Mouse (Mus musculus) brown adipose tissue, adult 24 weeks (tissue): ENCODE measurements around the gene Irgm2. TPM values are rescaled to one million over a fixed set of nuclear protein-coding genes. Genes with fewer than 3 reads are reported as not detected.

Experiments
- H3K27ac ChIP-seq: fragments of 200-500 bp; replicated peaks from 2 replicates; pipeline ENCODE4 v1.5.1; 2012; ENCODE audit warnings: low read depth, mild to moderate bottlenecking, low read length
- H3K4me1 ChIP-seq: fragments of 200-500 bp; 2 replicates; pipeline ENCODE4 v1.6.1; 2012; ENCODE audit warnings: low read length, mixed read lengths; ENCODE audit not compliant: control insufficient read depth, insufficient read depth, insufficient read length
- H3K4me3 ChIP-seq: fragments of 200-500 bp; 2 replicates; pipeline ENCODE4 v1.5.1; 2012; ENCODE audit warnings: low read depth, mild to moderate bottlenecking, low read length, moderate library complexity; ENCODE audit not compliant: insufficient read depth
- polyA plus RNA-seq: library from polyadenylated mRNA; stranded (reverse); fragments of >200 nt; gene quantifications from 2 replicates; pipeline ENCODE4 v1.2.4, GENCODE M21; 2012; ENCODE audit not compliant: missing spikeins, insufficient read depth, insufficient read length

Gene Irgm2
- polyA plus RNA-seq, 1 experiment = 7.5 TPM

DNA sequence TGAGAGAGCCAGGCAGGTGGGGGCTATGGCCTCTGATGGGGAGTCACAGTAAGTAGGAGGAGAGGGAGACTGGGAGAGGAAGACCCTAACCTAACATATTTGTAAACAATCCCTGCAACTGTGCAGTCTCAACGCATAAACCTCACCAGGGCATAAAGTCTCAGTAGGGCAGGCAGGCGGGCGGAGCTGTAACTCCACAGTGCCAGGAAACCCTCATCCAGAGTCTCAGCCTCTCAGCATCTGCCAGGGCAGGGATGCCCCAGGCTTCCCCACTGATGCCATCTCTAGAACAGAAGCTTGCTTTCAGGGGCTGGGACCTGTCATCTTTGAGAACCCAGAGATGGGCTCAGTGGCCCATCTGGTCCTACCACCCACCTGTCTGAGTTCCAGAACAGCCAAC, 62.9 kb downstream of the Irgm2 start:
- H3K27ac ChIP-seq = no peak overlapping the region
- no peaks in the 10 kb centered on the region for H3K4me1 ChIP-seq
- no peak overlapping the region for H3K4me3 ChIP-seq

DNA sequence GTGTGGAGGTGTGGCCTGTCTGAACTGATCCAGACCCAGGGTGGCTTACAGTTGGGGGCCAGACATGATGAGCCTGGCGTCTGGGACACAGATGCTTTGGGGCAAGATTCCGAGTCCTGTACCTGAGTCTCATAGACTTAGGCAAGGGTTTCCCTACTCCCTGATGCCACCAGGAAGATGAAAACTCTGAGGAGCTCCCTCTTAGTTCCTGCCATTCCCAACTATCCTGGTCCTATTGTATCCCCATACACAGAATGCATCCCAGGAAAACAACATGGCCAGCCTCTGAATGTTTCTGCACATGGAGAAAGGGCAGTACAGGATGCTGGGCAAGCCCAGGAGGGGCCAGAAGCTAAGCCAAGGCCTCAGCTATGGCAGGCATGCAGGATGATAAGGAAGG, 64.1 kb downstream of the Irgm2 start:
- Histone ChIP-seq H3K4me3 (no peak overlapping the region), H3K27ac (no peak overlapping the region), H3K4me1 (no peaks in the 10 kb centered on the region)

DNA sequence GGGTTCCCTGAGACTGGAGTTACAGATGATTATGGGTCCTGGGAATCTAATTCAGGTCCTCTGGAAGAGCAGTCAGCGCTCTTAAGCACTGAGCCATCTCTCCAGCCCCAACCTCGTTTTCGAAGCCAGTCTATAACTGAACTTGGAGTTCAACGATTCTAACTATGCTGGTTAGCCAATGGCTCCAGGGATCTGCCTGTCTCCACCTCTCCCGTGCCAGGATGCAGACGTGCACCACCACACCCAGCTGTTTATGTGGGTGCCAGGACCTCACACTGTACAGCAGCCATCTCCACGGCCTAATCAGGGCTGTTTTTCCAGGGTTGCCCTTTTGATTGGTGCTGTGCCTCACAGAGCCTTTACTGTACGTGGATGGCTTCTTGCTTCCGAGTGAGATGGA, 65.1 kb downstream of the Irgm2 start:
- Histone ChIP-seq H3K4me3 (no peak overlapping the region), H3K27ac (no peak overlapping the region), H3K4me1 (no peaks in the 10 kb centered on the region)

DNA sequence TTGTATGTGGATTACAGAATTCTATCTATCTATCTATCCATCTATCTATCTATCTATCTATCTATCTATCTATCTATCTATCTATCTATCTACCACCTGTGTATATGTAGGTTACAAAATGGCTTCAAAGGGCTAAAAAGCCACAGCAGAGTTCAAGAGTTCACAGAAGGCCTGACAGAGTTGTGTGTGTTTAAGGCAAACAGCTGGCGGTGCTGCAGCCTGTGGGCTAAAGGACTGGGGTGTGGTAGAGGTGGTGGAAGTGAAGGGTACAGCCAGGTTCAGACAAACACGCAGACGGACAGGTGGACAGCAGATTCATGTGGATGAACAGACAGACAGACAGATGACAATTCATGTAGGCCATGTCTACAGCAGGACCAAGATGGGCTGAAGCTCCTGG, 68.9 kb downstream of the Irgm2 start:
- H3K4me3 ChIP-seq = no peak overlapping the region
- no peak overlapping the region for H3K27ac ChIP-seq
- H3K4me1 ChIP-seq = no peaks in the 10 kb centered on the region

Other genes starting within 250 kb of the Irgm2 start
- 14.1 and 21.8 TPM in 2 replicates for gene Larp1, start 190.6 kb upstream of the Irgm2 start, polyA plus RNA-seq
- not detected in 2 replicates for gene Gm12248, start 106.5 kb upstream of the Irgm2 start, polyA plus RNA-seq
- gene Cnot8, start 95.5 kb upstream of the Irgm2 start, polyA plus RNA-seq = 36.4 and 42.1 TPM in 2 replicates
- gene Gemin5, start 31.1 kb upstream of the Irgm2 start, polyA plus RNA-seq = 3.3 and 3.4 TPM in 2 replicates
- gene Mrpl22, start 28.0 kb upstream of the Irgm2 start, polyA plus RNA-seq = 69.5 and 84.9 TPM in 2 replicates
- gene Igtp, start 62 bp upstream of the Irgm2 start, polyA plus RNA-seq = 10.2 and 13.9 TPM in 2 replicates
- gene 4930438A08Rik, start 75.2 kb downstream of the Irgm2 start, polyA plus RNA-seq = not detected in 2 replicates
- 2.0 and 2.6 TPM in 2 replicates for gene Zfp692, start 107.5 kb downstream of the Irgm2 start, polyA plus RNA-seq
- 54.9 and 75.8 TPM in 2 replicates for gene Zfp672, start 130.7 kb downstream of the Irgm2 start, polyA plus RNA-seq
- gene Sh3bp5l, start 131.1 kb downstream of the Irgm2 start, polyA plus RNA-seq = 19.5 and 20.6 TPM in 2 replicates
- not detected in 2 replicates for gene Lypd8, start 179.4 kb downstream of the Irgm2 start, polyA plus RNA-seq
- gene 1810065E05Rik, start 221.5 kb downstream of the Irgm2 start, polyA plus RNA-seq = not detected in 2 replicates
- gene Gm12253, start 232.9 kb downstream of the Irgm2 start, polyA plus RNA-seq = not detected in 2 replicates